Mouse (Mus musculus): Measurements from ENCODE around the gene Bend3. TPM values are rescaled to one million over a fixed set of nuclear protein-coding genes. Genes with fewer than 3 reads are reported as not detected.

Bend3 gene
- polyA plus RNA-seq, 1 experiment from 2014 or later, result 5.8 TPM

- H3K27ac ChIP-seq, result no peak overlapping the region
- H3K4me3 ChIP-seq (replicated peaks), result no peak overlapping the region
- H3K4me1 ChIP-seq (replicated peaks), result 0 out of 2 replicates have a peak, but pooled peaks cover 8% of the 10 kb centered on the region
- WGBS, result 63% methylated on average over 1 of the region's 1 CpGs
- H3K27me3 ChIP-seq, result peaks cover 10% of the 10 kb centered on the region; the same call in 1 of the 2 replicates
- H3K9ac ChIP-seq (replicated peaks), result no peak overlapping the region
- H3K36me3 ChIP-seq, result no peaks in the 10 kb centered on the region
- H3K4me2 ChIP-seq, result no peak overlapping the region
- no peak for ATAC-seq (ENCODE audit: insufficient number of reproducible peaks, insufficient read depth, low FRiP score, low TSS enrichment, low read depth)
- H3K9me3 ChIP-seq, result peaks cover 7% of the 10 kb centered on the region; the same call in 1 of the 2 replicates
These were observed 24.4 kb upstream of the Bend3 start for GRCm38 (mm10) chr10:43454219-43454618.

GRCm38 (mm10) chr10:43454671-43455070 lies 24.0 kb upstream of the Bend3 start:
- no peak for ATAC-seq (ENCODE audit: insufficient number of reproducible peaks, insufficient read depth, low FRiP score, low TSS enrichment, low read depth)
- Histone ChIP-seq H3K4me1 (replicated peaks) (0 out of 2 replicates have a peak, but pooled peaks cover 8% of the 10 kb centered on the region), H3K9me3 (peaks cover 7% of the 10 kb centered on the region; the same call in 1 of the 2 replicates), H3K27ac (no peak overlapping the region), H3K9ac (replicated peaks) (no peak overlapping the region), H3K4me3 (replicated peaks) (no peak overlapping the region), H3K27me3 (peaks cover 10% of the 10 kb centered on the region; the same call in 1 of the 2 replicates), H3K36me3 (no peaks in the 10 kb centered on the region), H3K4me2 (no peak overlapping the region)
- WGBS, result 95% methylated on average over 3 of the region's 3 CpGs

GRCm38 (mm10) chr10:43462821-43463220 lies 15.8 kb upstream of the Bend3 start:
- Histone ChIP-seq H3K9me3 (peaks cover under 1% of the 10 kb centered on the region; the same call in 1 of the 2 replicates), H3K4me2 (no peak overlapping the region), H3K36me3 (no peaks in the 10 kb centered on the region), H3K4me1 (replicated peaks) (peaks cover 4% of the 10 kb centered on the region; the same call in 1 of the 2 replicates), H3K27ac (no peak overlapping the region), H3K27me3 (no peaks in the 10 kb centered on the region), H3K4me3 (replicated peaks) (no peak overlapping the region), H3K9ac (replicated peaks) (no peak overlapping the region)
- no peak for ATAC-seq (ENCODE audit: insufficient number of reproducible peaks, insufficient read depth, low FRiP score, low TSS enrichment, low read depth)
- WGBS, result 84% methylated on average over 5 of the region's 5 CpGs

GRCm38 (mm10) chr10:43463227-43463626 lies 15.4 kb upstream of the Bend3 start:
- H3K27ac ChIP-seq, result no peak overlapping the region

GRCm38 (mm10) chr10:43466223-43466622 lies 12.4 kb upstream of the Bend3 start:
- Histone ChIP-seq H3K27me3 (no peaks in the 10 kb centered on the region), H3K36me3 (no peaks in the 10 kb centered on the region), H3K4me3 (replicated peaks) (no peak overlapping the region), H3K9me3 (no peaks in the 10 kb centered on the region), H3K9ac (replicated peaks) (no peak overlapping the region), H3K4me1 (replicated peaks) (peaks cover 5% of the 10 kb centered on the region; the same call in 1 of the 2 replicates), H3K27ac (no peak overlapping the region), H3K4me2 (no peak overlapping the region)
- no peak for ATAC-seq (ENCODE audit: insufficient number of reproducible peaks, insufficient read depth, low FRiP score, low TSS enrichment, low read depth)
- WGBS, result 87% methylated on average over 2 of the region's 2 CpGs

More at GRCm38 (mm10) chr10:43463227-43463626, 15.4 kb upstream of the Bend3 start:
- ATAC-seq (ENCODE audit: insufficient number of reproducible peaks, insufficient read depth, low FRiP score, low TSS enrichment, low read depth), result no peak
- Histone ChIP-seq H3K4me1 (replicated peaks) (peaks cover 5% of the 10 kb centered on the region; the same call in 1 of the 2 replicates), H3K9ac (replicated peaks) (no peak overlapping the region), H3K9me3 (no peaks in the 10 kb centered on the region), H3K4me3 (replicated peaks) (no peak overlapping the region), H3K27me3 (no peaks in the 10 kb centered on the region), H3K4me2 (no peak overlapping the region), H3K36me3 (no peaks in the 10 kb centered on the region)
- WGBS, result 60% methylated on average over 3 of the region's 3 CpGs

- H3K9me3 ChIP-seq, result no peaks in the 10 kb centered on the region
- no peak overlapping the region for H3K27ac ChIP-seq
- no peak overlapping the region for H3K4me3 ChIP-seq (replicated peaks)
- no peak overlapping the region for H3K9ac ChIP-seq (replicated peaks)
- peak overlapping the region; percentile 24; the same call in 1 of the 2 replicates for H3K4me2 ChIP-seq
- H3K27me3 ChIP-seq, result no peaks in the 10 kb centered on the region
- H3K4me1 ChIP-seq (replicated peaks), result peaks cover 5% of the 10 kb centered on the region; the same call in 1 of the 2 replicates
- H3K36me3 ChIP-seq, result no peaks in the 10 kb centered on the region
- ATAC-seq (ENCODE audit: insufficient number of reproducible peaks, insufficient read depth, low FRiP score, low TSS enrichment, low read depth), result no peak
- WGBS, result 30% methylated on average over 13 of the region's 13 CpGs
These were observed 11.0 kb upstream of the Bend3 start for GRCm38 (mm10) chr10:43467659-43468058.

- Histone ChIP-seq H3K4me2 (no peak overlapping the region), H3K36me3 (no peaks in the 10 kb centered on the region)
These were observed 10.3 kb upstream of the Bend3 start for GRCm38 (mm10) chr10:43468293-43468692.

GRCm38 (mm10) chr10:43475376-43475775 lies 3.3 kb upstream of the Bend3 start:
- Histone ChIP-seq H3K27me3 (no peaks in the 10 kb centered on the region), H3K27ac (no peak overlapping the region), H3K4me3 (replicated peaks) (no peak overlapping the region), H3K4me1 (replicated peaks) (peaks cover 13% of the 10 kb centered on the region), H3K9me3 (no peaks in the 10 kb centered on the region), H3K9ac (replicated peaks) (no peak overlapping the region), H3K4me2 (no peak overlapping the region), H3K36me3 (no peaks in the 10 kb centered on the region)
- ATAC-seq (ENCODE audit: insufficient number of reproducible peaks, insufficient read depth, low FRiP score, low TSS enrichment, low read depth), result no peak
- 60% methylated on average over 4 of the region's 4 CpGs for WGBS

More at GRCm38 (mm10) chr10:43468293-43468692, 10.3 kb upstream of the Bend3 start:
- no peak overlapping the region for H3K27ac ChIP-seq
- no peaks in the 10 kb centered on the region for H3K9me3 ChIP-seq
- 93% methylated on average over 6 of the region's 6 CpGs for WGBS
- H3K4me1 ChIP-seq (replicated peaks), result peaks cover 5% of the 10 kb centered on the region; the same call in 1 of the 2 replicates
- no peak overlapping the region for H3K9ac ChIP-seq (replicated peaks)
- H3K27me3 ChIP-seq, result no peaks in the 10 kb centered on the region
- no peak overlapping the region for H3K4me3 ChIP-seq (replicated peaks)
- no peak for ATAC-seq (ENCODE audit: insufficient number of reproducible peaks, insufficient read depth, low FRiP score, low TSS enrichment, low read depth)

- Histone ChIP-seq H3K36me3 (no peaks in the 10 kb centered on the region), H3K9me3 (no peaks in the 10 kb centered on the region)
- 10% methylated on average over 9 of the region's 9 CpGs for WGBS
These were observed 1.2 kb upstream of the Bend3 start for GRCm38 (mm10) chr10:43477459-43477858.

GRCm38 (mm10) chr10:43477865-43478681 lies 558 bp upstream of the Bend3 start:
- Histone ChIP-seq H3K27ac (peak overlapping the region; percentile 99), H3K27me3 (no peaks in the 10 kb centered on the region), H3K36me3 (no peaks in the 10 kb centered on the region), H3K4me3 (replicated peaks) (peak overlapping the region; percentile 77), H3K4me2 (peak overlapping the region; percentile 78), H3K9ac (replicated peaks) (peak overlapping the region; percentile 98), H3K9me3 (no peaks in the 10 kb centered on the region), H3K4me1 (replicated peaks) (peaks cover 36% of the 10 kb centered on the region)
- 1% methylated on average over 41 of the region's 42 CpGs for WGBS
- ATAC-seq (ENCODE audit: insufficient number of reproducible peaks, insufficient read depth, low FRiP score, low TSS enrichment, low read depth), result peak; percentile 60

More at GRCm38 (mm10) chr10:43477459-43477858, 1.2 kb upstream of the Bend3 start:
- Histone ChIP-seq H3K27me3 (no peaks in the 10 kb centered on the region), H3K4me3 (replicated peaks) (peak overlapping the region; percentile 77), H3K4me2 (peak overlapping the region; percentile 78), H3K27ac (0 out of 2 replicates have a peak overlapping the region, but pooled peaks have one; percentile 99), H3K9ac (replicated peaks) (peak overlapping the region; percentile 98; the same call in 1 of the 2 replicates), H3K4me1 (replicated peaks) (peaks cover 30% of the 10 kb centered on the region)
- ATAC-seq (ENCODE audit: insufficient number of reproducible peaks, insufficient read depth, low FRiP score, low TSS enrichment, low read depth), result no peak

- Histone ChIP-seq H3K27ac (peak overlapping the region; percentile 99), H3K4me2 (peak overlapping the region; percentile 78), H3K9ac (replicated peaks) (peak overlapping the region; percentile 98), H3K27me3 (no peaks in the 10 kb centered on the region), H3K36me3 (no peaks in the 10 kb centered on the region), H3K9me3 (no peaks in the 10 kb centered on the region), H3K4me1 (replicated peaks) (peaks cover 43% of the 10 kb centered on the region), H3K4me3 (replicated peaks) (peak overlapping the region; percentile 77)
- ATAC-seq (ENCODE audit: insufficient number of reproducible peaks, insufficient read depth, low FRiP score, low TSS enrichment, low read depth), result peak; percentile 65
- WGBS, result under 1% methylated on average over 102 of the region's 103 CpGs
These were observed 966 bp downstream of the Bend3 start for GRCm38 (mm10) chr10:43479436-43480157.

Data from limb, embryonic 12.5 days (tissue).